Mouse (Mus musculus): ENCODE results near the gene Rbm17. TPM values are rescaled to one million over a fixed set of nuclear protein-coding genes. Genes with fewer than 3 reads are reported as not detected.

The Rbm17 gene
- polyA plus RNA-seq, 1 experiment: 48.7 TPM

GRCm38 (mm10) chr2:11571004-11571535 is 32.9 kb downstream of the Rbm17 start:
- WGBS: 60% methylated on average over 6 of the region's 6 CpGs
- Histone ChIP-seq H3K36me3 (ENCODE audit: control insufficient read depth, insufficient read depth, low read length) (no peaks in the 10 kb centered on the region), H3K27ac (ENCODE audit: insufficient read depth, low read depth, low read length) (no peak overlapping the region), H3K27me3 (replicated peaks; ENCODE audit: control insufficient read depth, insufficient read depth, low read length) (no peaks in the 10 kb centered on the region), H3K4me1 (ENCODE audit: control insufficient read depth, insufficient read depth, low read length) (no peaks in the 10 kb centered on the region), H3K4me3 (ENCODE audit: insufficient read depth, low read depth, low read length) (no peak overlapping the region)
- DNase-seq: no peak
- TF ChIP-seq CTCF (conservative IDR thresholded peaks at IDR 0.05; ENCODE audit: insufficient read depth, insufficient read length, low read depth, low read length) (no peak), POLR2A (IDR thresholded peaks at IDR 0.05; ENCODE audit: low read depth, low read length) (no peak)

- no peak overlapping the region for H3K4me3 ChIP-seq (ENCODE audit: insufficient read depth, low read depth, low read length)
- TF ChIP-seq POLR2A (IDR thresholded peaks at IDR 0.05; ENCODE audit: low read depth, low read length): no peak
- TF ChIP-seq CTCF (conservative IDR thresholded peaks at IDR 0.05; ENCODE audit: insufficient read depth, insufficient read length, low read depth, low read length): no peak
- H3K27ac ChIP-seq (ENCODE audit: insufficient read depth, low read depth, low read length): no peak overlapping the region
- WGBS: 79% methylated on average over 7 of the region's 7 CpGs
- H3K36me3 ChIP-seq (ENCODE audit: control insufficient read depth, insufficient read depth, low read length): no peaks in the 10 kb centered on the region
- H3K27me3 ChIP-seq (replicated peaks; ENCODE audit: control insufficient read depth, insufficient read depth, low read length): no peaks in the 10 kb centered on the region
- no peaks in the 10 kb centered on the region for H3K4me1 ChIP-seq (ENCODE audit: control insufficient read depth, insufficient read depth, low read length)
- DNase-seq: no peak
Measured at GRCm38 (mm10) chr2:11568471-11568870, 35.5 kb downstream of the Rbm17 start.

- 61% methylated on average over 4 of the region's 4 CpGs for WGBS
- DNase-seq: peak; percentile 60
- Histone ChIP-seq H3K27me3 (replicated peaks; ENCODE audit: control insufficient read depth, insufficient read depth, low read length) (no peaks in the 10 kb centered on the region), H3K4me3 (ENCODE audit: insufficient read depth, low read depth, low read length) (no peak overlapping the region), H3K36me3 (ENCODE audit: control insufficient read depth, insufficient read depth, low read length) (no peaks in the 10 kb centered on the region), H3K27ac (ENCODE audit: insufficient read depth, low read depth, low read length) (no peak overlapping the region), H3K4me1 (ENCODE audit: control insufficient read depth, insufficient read depth, low read length) (no peaks in the 10 kb centered on the region)
- TF ChIP-seq POLR2A (IDR thresholded peaks at IDR 0.05; ENCODE audit: low read depth, low read length) (no peak), CTCF (conservative IDR thresholded peaks at IDR 0.05; ENCODE audit: insufficient read depth, insufficient read length, low read depth, low read length) (peak; percentile 53)
Measured at GRCm38 (mm10) chr2:11567781-11568362, 36.1 kb downstream of the Rbm17 start.

- TF ChIP-seq POLR2A (IDR thresholded peaks at IDR 0.05; ENCODE audit: low read depth, low read length) (no peak), CTCF (conservative IDR thresholded peaks at IDR 0.05; ENCODE audit: insufficient read depth, insufficient read length, low read depth, low read length) (no peak)
- no peak for DNase-seq
Measured at GRCm38 (mm10) chr2:11566898-11567297, 37.1 kb downstream of the Rbm17 start.

GRCm38 (mm10) chr2:11566241-11566640 is 37.7 kb downstream of the Rbm17 start:
- H3K4me1 ChIP-seq (ENCODE audit: control insufficient read depth, insufficient read depth, low read length): no peaks in the 10 kb centered on the region
- H3K4me3 ChIP-seq (ENCODE audit: insufficient read depth, low read depth, low read length): no peak overlapping the region
- no peaks in the 10 kb centered on the region for H3K36me3 ChIP-seq (ENCODE audit: control insufficient read depth, insufficient read depth, low read length)
- 57% methylated on average over 7 of the region's 7 CpGs for WGBS
- H3K27me3 ChIP-seq (replicated peaks; ENCODE audit: control insufficient read depth, insufficient read depth, low read length): no peaks in the 10 kb centered on the region
- DNase-seq: no peak
- H3K27ac ChIP-seq (ENCODE audit: insufficient read depth, low read depth, low read length): no peak overlapping the region
- TF ChIP-seq POLR2A (IDR thresholded peaks at IDR 0.05; ENCODE audit: low read depth, low read length): no peak
- no peak for TF ChIP-seq CTCF (conservative IDR thresholded peaks at IDR 0.05; ENCODE audit: insufficient read depth, insufficient read length, low read depth, low read length)

More at GRCm38 (mm10) chr2:11566898-11567297, 37.1 kb downstream of the Rbm17 start:
- no peaks in the 10 kb centered on the region for H3K36me3 ChIP-seq (ENCODE audit: control insufficient read depth, insufficient read depth, low read length)
- H3K27ac ChIP-seq (ENCODE audit: insufficient read depth, low read depth, low read length): no peak overlapping the region
- H3K4me1 ChIP-seq (ENCODE audit: control insufficient read depth, insufficient read depth, low read length): no peaks in the 10 kb centered on the region
- WGBS: 74% methylated on average over 3 of the region's 3 CpGs
- no peak overlapping the region for H3K4me3 ChIP-seq (ENCODE audit: insufficient read depth, low read depth, low read length)
- no peaks in the 10 kb centered on the region for H3K27me3 ChIP-seq (replicated peaks; ENCODE audit: control insufficient read depth, insufficient read depth, low read length)

- WGBS: 88% methylated on average over 6 of the region's 6 CpGs
- Histone ChIP-seq H3K27me3 (replicated peaks; ENCODE audit: control insufficient read depth, insufficient read depth, low read length) (no peaks in the 10 kb centered on the region), H3K36me3 (ENCODE audit: control insufficient read depth, insufficient read depth, low read length) (no peaks in the 10 kb centered on the region), H3K27ac (ENCODE audit: insufficient read depth, low read depth, low read length) (no peak overlapping the region), H3K4me3 (ENCODE audit: insufficient read depth, low read depth, low read length) (no peak overlapping the region), H3K4me1 (ENCODE audit: control insufficient read depth, insufficient read depth, low read length) (no peaks in the 10 kb centered on the region)
- DNase-seq: no peak
- no peak for TF ChIP-seq CTCF (conservative IDR thresholded peaks at IDR 0.05; ENCODE audit: insufficient read depth, insufficient read length, low read depth, low read length)
- TF ChIP-seq POLR2A (IDR thresholded peaks at IDR 0.05; ENCODE audit: low read depth, low read length): no peak
Measured at GRCm38 (mm10) chr2:11564768-11565167, 39.2 kb downstream of the Rbm17 start.

GRCm38 (mm10) chr2:11563256-11563655 is 40.7 kb downstream of the Rbm17 start:
- H3K4me1 ChIP-seq (ENCODE audit: control insufficient read depth, insufficient read depth, low read length): no peaks in the 10 kb centered on the region
- H3K36me3 ChIP-seq (ENCODE audit: control insufficient read depth, insufficient read depth, low read length): no peaks in the 10 kb centered on the region
- no peak overlapping the region for H3K4me3 ChIP-seq (ENCODE audit: insufficient read depth, low read depth, low read length)
- no peak for DNase-seq
- H3K27ac ChIP-seq (ENCODE audit: insufficient read depth, low read depth, low read length): no peak overlapping the region
- TF ChIP-seq CTCF (conservative IDR thresholded peaks at IDR 0.05; ENCODE audit: insufficient read depth, insufficient read length, low read depth, low read length) (no peak), POLR2A (IDR thresholded peaks at IDR 0.05; ENCODE audit: low read depth, low read length) (no peak)
- no peaks in the 10 kb centered on the region for H3K27me3 ChIP-seq (replicated peaks; ENCODE audit: control insufficient read depth, insufficient read depth, low read length)
- WGBS: 94% methylated on average over 17 of the region's 17 CpGs
